Mouse (Mus musculus) thymus, adult 2 months (tissue): ENCODE data around the gene Nexn.

ENCODE experiments used
- CTCF ChIP-seq: fragments of 200-500 bp; IDR thresholded peaks from 2 replicates; pipeline ENCODE4 v1.5.1; 2012; ENCODE audit warnings: mild to moderate bottlenecking, control low read depth, low read length, moderate library complexity, borderline replicate concordance; ENCODE audit not compliant: control insufficient read depth, poor library complexity, insufficient read depth; ENCODE audit errors: extremely low read depth
- POLR2A ChIP-seq: fragments of 200-500 bp; IDR thresholded peaks from 2 replicates; pipeline ENCODE4 v1.6.1; 2012; ENCODE audit warnings: mild to moderate bottlenecking, low read length, control low read depth, moderate library complexity; ENCODE audit not compliant: control insufficient read depth, poor library complexity, insufficient read depth; ENCODE audit errors: extremely low read depth

DNA sequence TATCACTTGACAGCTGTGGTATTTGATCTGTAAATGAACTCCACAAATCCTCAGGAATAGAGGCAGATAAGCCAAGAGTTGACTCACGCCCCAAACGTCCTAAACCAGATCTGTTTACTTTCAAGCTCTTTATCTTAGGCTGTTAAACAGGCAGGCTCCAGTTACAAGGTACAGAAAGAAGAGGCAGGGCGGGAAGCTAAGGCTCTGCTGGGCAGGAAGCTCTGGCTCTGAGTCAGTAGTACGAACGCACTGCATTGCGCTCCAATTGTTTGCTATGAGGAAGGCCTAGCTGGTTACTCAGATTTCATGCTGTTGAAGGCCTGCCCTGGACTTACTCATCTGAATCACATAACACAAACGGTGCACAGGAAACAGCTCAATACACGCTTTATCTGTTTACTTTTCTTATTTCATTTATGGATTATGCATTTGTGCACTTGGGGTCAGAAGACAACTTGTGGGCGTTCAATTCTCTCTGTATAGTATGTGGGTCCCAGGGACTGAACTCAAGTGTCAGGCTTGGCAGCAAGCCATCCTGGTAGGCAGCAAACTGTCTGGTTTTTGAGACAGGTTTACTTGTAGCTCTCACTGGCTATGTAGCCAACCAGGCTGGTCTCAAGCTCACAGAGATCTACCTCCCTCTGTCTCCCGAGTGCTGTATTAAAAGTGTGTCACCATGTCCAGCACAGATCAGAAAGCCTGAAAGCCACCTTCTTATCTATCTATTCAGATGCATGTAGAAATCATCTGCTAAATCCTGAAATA is 42.5 kb upstream of the Nexn start:
- TF ChIP-seq CTCF = no peak
- TF ChIP-seq POLR2A = no peak
